Mouse (Mus musculus) 3134 (cell line): Measurements from ENCODE around the gene Vmn2r3.
"Not testable (repeated sequence)": the region's sequence is repeated elsewhere in the genome, so short reads cannot be mapped to it uniquely, and the experiment has no call there.

Experiments
- DNase-seq: peaks from one replicate; pipeline ENCODE4 v3.0.0-alpha.2; 2011; ENCODE audit warnings: low spot score; ENCODE audit not compliant: insufficient read length; ENCODE audit errors: extremely low read depth

The Vmn2r3 gene

DNA sequence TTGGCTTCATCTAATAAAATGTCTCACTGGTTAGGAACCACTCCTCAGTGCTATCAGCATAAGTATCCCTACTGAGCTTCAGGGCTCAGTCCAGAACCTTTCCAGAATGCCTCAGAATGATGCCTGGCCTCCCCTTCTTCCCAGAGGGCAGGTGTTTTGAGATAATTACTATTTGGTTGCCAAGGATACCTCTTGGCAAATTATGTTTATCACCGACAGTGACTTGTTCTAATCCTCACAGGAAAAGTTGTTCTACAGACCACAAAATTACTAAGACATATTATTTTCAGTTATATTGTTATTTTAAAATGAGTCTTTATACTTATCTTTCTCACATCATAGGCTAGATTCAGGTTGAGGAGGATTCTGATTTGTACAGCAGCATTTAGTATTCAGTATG lies at the start of gene Vmn2r3:
Gene Vmn2r3 (minus strand): TSS at position 101 of the 400 bp plus-strand sequence.
- DNase-seq, result no peak

DNA sequence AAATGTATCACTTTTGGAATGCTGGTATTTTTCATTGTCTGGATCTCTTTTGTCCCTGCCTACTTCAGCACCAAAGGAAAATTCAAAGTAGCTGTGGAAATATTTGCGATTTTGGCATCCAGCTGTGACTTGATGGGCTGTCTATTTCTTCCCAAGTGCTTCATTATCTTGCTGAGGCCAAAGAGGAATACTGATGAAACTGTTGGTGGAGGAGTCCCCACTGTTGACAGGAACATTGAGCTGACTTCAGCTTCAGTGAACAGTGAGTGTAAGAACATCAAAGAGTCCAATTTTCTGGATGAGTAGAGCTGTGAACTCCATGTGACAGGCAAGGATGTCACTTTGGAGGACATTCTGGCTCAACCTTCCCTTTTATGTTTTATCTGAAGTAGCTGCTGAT lies 43.0 kb upstream of the Vmn2r3 start:
- no peak for DNase-seq

DNA sequence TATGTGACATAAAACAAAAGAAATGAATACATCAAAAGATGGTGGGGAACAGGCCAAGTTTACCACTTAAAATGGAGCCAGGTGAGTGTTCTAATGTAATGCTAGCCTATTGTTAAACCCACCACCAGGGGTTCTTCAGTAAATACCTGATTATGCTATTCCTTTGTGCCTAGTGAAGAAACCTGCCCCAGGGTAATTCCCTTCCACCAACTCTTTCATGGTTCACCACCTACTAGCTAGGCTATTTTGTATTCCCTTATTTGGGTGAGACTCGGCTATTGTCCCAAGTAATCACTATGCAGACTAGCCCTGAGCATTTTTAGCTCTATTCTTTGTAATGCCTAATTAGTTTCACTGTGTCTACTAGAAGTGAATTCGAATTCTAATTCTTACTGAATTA lies 32.3 kb upstream of the Vmn2r3 start:
- DNase-seq, result no peak

DNA sequence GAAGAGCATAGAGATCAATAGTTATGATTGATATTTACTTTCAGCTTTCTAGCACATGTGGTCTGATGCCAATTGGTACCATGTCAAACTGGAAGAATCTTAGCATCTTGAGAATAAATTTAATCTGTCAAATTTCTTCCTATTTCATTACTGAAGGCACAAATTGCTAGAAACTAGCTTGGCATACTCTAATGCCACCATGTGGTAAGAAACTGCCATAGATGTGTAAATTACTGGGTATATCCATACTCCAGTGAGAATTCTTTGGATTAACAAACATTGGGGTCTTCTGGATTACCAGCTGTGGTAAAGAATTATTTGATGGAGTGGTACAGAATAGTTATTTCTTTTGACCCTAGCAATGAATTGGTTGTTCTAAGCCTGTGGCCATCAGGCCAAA lies 17.3 kb upstream of the Vmn2r3 start:
- no peak for DNase-seq

DNA sequence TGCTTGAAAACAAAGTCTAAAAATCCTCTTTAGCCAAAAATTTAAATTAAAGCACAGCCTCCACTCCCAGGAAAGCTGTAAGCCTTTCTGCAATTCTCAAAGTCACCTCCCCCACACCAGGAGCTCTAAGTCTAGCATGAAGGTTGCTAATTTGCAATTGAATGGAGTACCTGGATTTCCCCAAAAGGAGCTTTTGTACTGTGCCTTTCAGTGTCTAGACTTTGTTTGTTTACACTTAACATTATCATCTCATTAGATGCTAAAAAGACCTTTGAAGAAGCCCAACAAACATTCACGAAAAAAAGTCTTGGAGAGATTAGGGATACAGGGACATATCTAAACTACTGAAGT lies 23.8 kb downstream of the Vmn2r3 start:
- DNase-seq, result no peak

DNA sequence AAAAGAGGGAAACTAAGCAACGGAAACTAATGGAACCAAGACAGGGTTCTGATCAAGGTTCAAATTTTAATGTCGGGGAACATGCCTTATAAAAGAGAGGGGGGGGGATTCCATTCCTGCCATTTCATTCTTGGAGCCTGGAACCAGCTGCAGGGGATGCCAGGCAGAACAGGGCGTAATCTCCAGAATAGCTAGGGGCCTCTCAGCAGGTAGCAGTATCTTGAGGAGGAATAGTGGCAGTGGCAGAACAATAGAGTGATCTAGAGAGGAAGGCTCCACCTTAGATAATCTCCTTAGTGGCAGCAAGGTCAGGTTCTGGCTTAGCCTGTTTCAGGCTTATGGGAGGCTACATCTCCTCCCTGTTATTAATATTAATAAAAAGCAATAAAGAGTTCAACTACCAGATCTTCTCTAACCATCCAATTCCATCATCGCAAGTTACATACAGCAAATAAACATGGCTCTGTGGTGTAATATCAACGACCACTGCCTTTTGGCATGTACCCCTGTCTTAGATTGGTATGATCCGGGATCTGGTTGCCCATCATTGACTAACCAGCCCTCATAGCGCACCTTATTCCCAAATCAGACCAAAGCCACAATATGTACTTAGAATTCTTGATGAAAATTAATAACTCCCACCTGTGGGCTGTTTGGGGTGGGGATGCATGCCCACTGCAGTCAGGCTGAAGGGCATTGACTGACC lies 24.3 kb downstream of the Vmn2r3 start:
- not testable (repeated sequence) for DNase-seq

DNA sequence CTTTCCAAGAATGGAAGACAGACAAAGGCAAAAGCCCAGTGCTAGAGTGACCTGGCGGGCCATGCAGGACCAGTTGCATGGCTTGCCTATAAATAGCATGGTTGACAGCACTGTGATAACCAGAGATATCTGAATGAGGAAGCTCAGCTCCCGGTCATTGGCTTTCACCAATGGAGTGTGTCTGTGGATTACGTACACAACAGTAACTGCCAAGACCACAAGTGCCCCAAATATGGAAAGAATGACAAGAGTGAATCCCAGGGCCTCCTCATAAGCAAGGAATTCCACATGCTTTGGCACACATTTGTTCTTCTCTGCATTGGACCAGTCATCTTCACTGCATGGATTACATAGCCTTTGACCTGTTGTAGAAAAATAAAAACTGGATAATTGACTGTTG lies 29.9 kb downstream of the Vmn2r3 start:
- no peak for DNase-seq

DNA sequence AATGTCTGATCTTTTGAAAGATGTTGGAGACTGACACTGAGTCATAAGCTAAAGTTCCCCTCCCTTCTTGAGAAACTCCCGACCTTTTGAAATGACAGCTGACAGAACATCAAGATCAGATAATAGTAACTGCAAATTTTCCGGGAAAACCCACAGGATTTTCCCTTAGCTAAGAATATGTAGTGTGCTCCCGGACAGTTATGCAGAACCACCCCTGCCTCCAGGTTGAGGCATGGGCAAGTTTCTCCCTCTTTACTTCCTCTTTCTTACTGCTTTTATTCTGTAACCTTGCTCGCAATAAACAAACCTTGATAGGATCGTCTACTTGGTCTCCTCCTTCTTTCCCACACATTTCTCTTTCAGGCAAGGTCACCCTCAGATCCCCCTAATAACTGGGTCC lies 37.9 kb downstream of the Vmn2r3 start:
- DNase-seq, result no peak

DNA sequence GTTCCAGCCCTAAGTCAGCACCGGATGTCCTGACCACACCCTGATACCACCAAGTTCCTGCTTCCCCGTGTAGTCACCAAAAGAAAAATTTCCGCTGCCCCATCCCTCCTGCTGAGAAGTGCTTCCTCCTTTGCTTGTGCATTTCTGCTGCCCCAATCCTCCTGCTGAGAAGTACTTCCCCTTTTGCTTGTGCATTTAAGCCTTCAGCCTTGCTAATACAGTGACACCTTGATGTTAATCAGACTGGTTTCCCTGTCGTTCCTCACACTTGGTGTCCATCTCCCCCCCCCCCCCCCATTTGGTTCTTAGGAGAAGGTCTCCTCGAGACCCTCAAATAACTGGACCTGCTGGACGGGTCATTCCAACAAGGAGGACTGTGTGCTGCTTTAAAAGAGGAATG lies 39.0 kb downstream of the Vmn2r3 start:
- not testable (repeated sequence) for DNase-seq

DNA sequence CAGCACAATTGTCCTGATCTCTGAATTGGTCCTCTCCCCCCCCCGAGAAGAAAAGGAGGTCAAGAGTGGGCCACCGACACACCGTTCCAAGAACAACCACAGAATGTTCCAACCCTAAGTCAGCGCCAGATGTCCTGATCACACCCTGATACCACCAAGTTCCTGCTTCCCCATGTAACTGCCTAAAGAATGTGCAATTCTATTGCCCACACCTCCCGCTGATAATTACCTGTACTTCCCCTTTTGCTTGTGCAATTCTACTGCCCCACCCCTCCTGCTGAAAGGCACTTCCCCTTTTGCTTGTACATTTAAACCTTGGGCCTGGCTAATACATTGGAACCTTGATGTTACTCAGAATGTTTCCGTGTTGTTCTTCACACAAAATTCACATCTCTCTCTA lies 54.0 kb downstream of the Vmn2r3 start:
- not testable (repeated sequence) for DNase-seq

DNA sequence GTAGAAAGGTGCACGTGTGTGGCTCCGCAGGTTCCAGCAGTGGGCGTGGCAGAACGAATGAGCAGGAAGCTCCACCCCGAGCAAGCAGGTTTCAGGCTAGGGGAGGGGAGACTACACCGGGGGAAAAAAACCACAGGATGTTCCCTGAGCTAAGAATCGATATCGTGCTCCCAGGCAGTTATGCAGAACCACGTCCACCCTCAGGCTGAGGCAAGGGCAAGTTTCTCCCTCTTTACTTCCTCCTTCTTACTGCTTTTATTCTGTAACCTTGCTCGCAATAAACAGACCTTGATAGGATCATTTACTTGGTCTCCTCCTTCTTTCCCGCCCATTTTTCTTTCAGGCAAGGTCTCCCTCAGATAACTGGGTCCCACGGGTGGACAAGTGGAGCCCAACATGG lies 55.9 kb downstream of the Vmn2r3 start:
- not testable (repeated sequence) for DNase-seq

DNA sequence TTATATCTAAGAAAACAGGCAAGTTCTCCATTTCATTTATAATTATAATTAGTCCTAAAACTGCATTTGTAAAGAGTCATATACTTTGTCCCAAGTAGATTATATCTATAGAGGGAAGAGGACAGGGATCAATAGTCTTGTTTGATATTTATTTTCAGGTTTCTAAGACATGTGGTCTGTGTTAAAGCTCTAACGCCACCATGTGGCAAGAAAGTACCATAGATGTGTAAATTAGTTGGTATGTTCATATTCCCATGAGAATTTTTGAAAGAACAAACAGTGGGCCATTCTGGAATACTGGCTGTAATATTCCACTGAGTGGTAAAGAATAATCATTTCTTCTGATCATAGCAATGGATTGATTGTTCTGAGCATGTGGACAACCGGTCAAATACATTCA lies 62.3 kb downstream of the Vmn2r3 start:
- DNase-seq, result no peak
